Comparison of ENCODE assay signal across 19 mouse cellular contexts in genomic region chr15:68667462-68667861, GRCm38 (mm10).
"Had no signal": no experiment of that assay in that cellular context is flagged by ENCODE, and none has a peak within 500 bp of the region (broad histone marks: within the 10 kb centered on the region; RNA-seq: fewer than 3 reads in every experiment).

No protein-coding gene starts in this region.

- H3K4me1 ChIP-seq: lung, embryonic 15.5 days; midbrain, embryonic 10.5 days; midbrain, embryonic 12.5 days; neural tube, embryonic 13.5 days; neural tube, embryonic 15.5 days had no signal

- DNase-seq: lung, adult 18-20 months; lung, postnatal 4 days; midbrain, embryonic 14.5 days; retina, postnatal 1 day; right cerebral cortex, adult 18-20 months; right cerebral cortex, postnatal 25 days; right cerebral cortex, postnatal 4 days; spleen, adult 18-20 months; thymus, adult 18-20 months; thymus, postnatal 14 days; thymus, postnatal 36 days had no signal

- H3K4me3 ChIP-seq: lung, embryonic 15.5 days; midbrain, embryonic 10.5 days; midbrain, embryonic 12.5 days; myocyte; neural tube, embryonic 13.5 days; neural tube, embryonic 15.5 days had no signal

- ATAC-seq: lung, postnatal 0 days; midbrain, embryonic 16.5 days had no signal

- H3K9ac ChIP-seq: lung, embryonic 15.5 days; midbrain, embryonic 12.5 days; neural tube, embryonic 13.5 days; neural tube, embryonic 15.5 days had no signal

- H3K9me3 ChIP-seq: lung, embryonic 15.5 days; midbrain, embryonic 10.5 days; midbrain, embryonic 12.5 days; neural tube, embryonic 13.5 days; neural tube, embryonic 15.5 days had no signal

- H3K4me2 ChIP-seq: lung, embryonic 15.5 days; midbrain, embryonic 12.5 days; neural tube, embryonic 13.5 days; neural tube, embryonic 15.5 days had no signal

- H3K36me3 ChIP-seq: lung, embryonic 15.5 days; midbrain, embryonic 10.5 days; midbrain, embryonic 12.5 days; neural tube, embryonic 13.5 days; neural tube, embryonic 15.5 days had no signal

- H3K27me3 ChIP-seq: lung, embryonic 15.5 days; midbrain, embryonic 12.5 days; neural tube, embryonic 13.5 days; neural tube, embryonic 15.5 days had no signal

- H3K27ac ChIP-seq: lung, embryonic 15.5 days; midbrain, embryonic 10.5 days; midbrain, embryonic 12.5 days; neural tube, embryonic 13.5 days; neural tube, embryonic 15.5 days had no signal
